Mouse (Mus musculus): ENCODE results near the gene Bax. TPM values are rescaled to one million over a fixed set of nuclear protein-coding genes. Genes with fewer than 3 reads are reported as not detected.

Bax gene
- polyA plus RNA-seq, 1 experiment from 2014 or later: 201 TPM

DNA sequence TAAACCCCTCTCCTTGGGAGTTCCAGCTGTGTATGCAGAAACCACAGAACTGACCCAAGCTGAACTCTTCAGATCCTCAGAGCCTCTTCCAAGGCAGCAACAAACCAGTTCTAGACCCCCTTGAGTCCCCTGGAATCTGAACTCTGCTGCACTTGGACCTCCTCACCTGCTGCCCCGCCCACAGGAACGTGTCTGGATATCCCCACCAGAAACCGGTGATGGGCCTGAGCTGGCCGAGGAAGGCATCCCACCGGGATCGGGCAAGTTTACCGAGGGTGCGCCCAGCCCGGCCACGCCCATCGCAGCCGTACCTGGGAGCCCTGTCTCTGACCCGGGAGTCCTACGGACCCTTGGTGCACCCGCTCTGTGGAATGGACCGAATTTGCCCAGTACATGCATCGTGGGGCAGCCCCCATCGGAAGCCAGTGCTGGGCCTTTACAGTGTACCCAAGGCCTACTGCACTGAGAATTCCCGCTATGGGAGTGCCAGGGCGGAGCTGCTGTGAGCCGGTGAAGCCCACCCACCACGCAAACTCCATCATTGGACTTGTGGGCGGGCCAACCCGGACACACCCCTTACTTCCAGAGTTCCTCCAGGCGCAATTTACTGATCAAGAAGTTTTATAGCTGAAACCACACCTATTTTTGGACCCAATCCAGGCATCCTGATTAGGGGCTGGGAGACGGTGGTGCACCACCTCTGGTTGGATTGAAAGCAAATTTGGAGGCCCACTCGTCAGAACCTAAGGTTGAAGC is 46.7 kb downstream of the Bax start:
- no peaks in the 10 kb centered on the region for H3K27me3 ChIP-seq
- ATAC-seq (no peak), DNase-seq (ENCODE audit: low read depth, low spot score) (no peak)
- POLR2A ChIA-PET: no interaction called here
- in situ Hi-C loops (cut with MboI; ENCODE audit: low pct_unique_long_range_greater_than_20kb): no loop called here
- CTCF ChIA-PET: no interaction called here
- no peak for TF ChIP-seq CTCF (IDR thresholded peaks at IDR 0.05)

DNA sequence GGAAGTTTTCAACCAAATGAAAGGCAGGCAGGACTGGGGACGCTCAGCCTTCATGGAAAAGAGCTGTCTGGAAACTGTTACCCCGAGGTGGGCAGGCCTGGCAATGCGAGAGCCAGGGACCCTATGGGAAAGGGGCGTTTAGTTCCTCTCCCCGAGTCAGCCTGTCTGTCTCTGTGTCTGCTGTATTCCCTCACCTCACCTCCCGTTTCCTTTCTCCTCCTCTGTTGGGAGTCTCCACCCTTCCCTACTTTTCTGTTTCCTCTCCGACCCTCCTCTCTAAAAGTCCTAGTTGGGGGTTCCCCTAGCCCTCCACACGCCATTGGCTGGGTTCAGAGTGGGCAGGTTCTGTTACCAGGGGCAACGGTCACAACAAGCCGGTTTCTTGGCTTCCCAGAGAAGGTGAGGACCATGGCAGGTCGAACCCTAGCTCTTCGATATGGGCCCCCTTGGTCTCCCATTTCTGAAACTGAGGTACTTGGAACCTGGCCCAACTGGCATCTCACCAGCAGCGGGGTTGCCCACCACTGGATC is 48.7 kb downstream of the Bax start:
- no peak for TF ChIP-seq CTCF (IDR thresholded peaks at IDR 0.05)
- ChIA-PET POLR2A (interaction anchor here (1.5 to 1.8 kb wide), 2 partner anchors 17 to 18 kb away, joined by 3 to 4 read pairs; no protein-coding TSS in a partner anchor), CTCF (no interaction called here)
- no peak for ATAC-seq
- no peak for DNase-seq (ENCODE audit: low read depth, low spot score)
- no peaks in the 10 kb centered on the region for H3K27me3 ChIP-seq
- in situ Hi-C loops (cut with MboI; ENCODE audit: low pct_unique_long_range_greater_than_20kb): no loop called here

DNA sequence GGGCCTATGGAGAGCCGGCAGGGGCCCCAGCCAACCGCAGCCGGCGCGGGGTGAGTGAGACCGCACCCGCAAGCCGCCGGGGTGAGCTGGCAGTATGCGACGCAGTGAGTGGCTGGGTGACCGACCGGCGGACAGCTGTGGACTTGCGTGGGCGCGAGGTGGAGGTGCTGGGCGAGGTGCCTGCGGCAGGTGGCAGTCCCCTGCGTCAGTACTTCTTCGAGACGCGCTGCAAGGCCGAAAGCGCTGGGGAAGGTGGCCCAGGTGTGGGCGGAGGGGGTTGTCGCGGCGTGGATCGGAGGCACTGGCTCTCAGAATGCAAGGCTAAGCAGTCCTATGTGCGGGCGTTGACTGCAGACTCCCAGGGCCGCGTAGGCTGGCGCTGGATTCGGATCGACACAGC is 51.1 kb downstream of the Bax start:
- TF ChIP-seq CTCF (IDR thresholded peaks at IDR 0.05): no peak
- DNase-seq (ENCODE audit: low read depth, low spot score): no peak
- peaks cover 8% of the 10 kb centered on the region for H3K27me3 ChIP-seq
- ChIA-PET CTCF (no interaction called here), POLR2A (no interaction called here)
- in situ Hi-C loops (cut with MboI; ENCODE audit: low pct_unique_long_range_greater_than_20kb): no loop called here
- no peak for ATAC-seq

- peaks cover 8% of the 10 kb centered on the region for H3K27me3 ChIP-seq
- CTCF ChIA-PET: no interaction called here
- no peak for DNase-seq (ENCODE audit: low read depth, low spot score)
- POLR2A ChIA-PET: interaction anchor here (0.6 kb wide), 1 partner anchor 137 kb away, joined by 3 read pairs; no protein-coding TSS in a partner anchor
- in situ Hi-C loops (cut with MboI; ENCODE audit: low pct_unique_long_range_greater_than_20kb): no loop called here
- ATAC-seq: no peak
- no peak for TF ChIP-seq CTCF (IDR thresholded peaks at IDR 0.05)
Measured at GRCm38 (mm10) chr7:45414740-45415224, 51.9 kb downstream of the Bax start.

GRCm38 (mm10) chr7:45413864-45414739 is 52.6 kb downstream of the Bax start:
- CTCF ChIA-PET: interaction anchor here (0.6 kb wide), 1 partner anchor 11 kb away, joined by 3 read pairs; no protein-coding TSS in a partner anchor
- H3K27me3 ChIP-seq: peaks cover 14% of the 10 kb centered on the region
- no peak for TF ChIP-seq CTCF (IDR thresholded peaks at IDR 0.05)
- ATAC-seq: peak; percentile 5
- POLR2A ChIA-PET: interaction anchor here (0.6 kb wide), 1 partner anchor 136 kb away, joined by 3 read pairs; no protein-coding TSS in a partner anchor
- no peak for DNase-seq (ENCODE audit: low read depth, low spot score)
- in situ Hi-C loops (cut with MboI; ENCODE audit: low pct_unique_long_range_greater_than_20kb): no loop called here

DNA sequence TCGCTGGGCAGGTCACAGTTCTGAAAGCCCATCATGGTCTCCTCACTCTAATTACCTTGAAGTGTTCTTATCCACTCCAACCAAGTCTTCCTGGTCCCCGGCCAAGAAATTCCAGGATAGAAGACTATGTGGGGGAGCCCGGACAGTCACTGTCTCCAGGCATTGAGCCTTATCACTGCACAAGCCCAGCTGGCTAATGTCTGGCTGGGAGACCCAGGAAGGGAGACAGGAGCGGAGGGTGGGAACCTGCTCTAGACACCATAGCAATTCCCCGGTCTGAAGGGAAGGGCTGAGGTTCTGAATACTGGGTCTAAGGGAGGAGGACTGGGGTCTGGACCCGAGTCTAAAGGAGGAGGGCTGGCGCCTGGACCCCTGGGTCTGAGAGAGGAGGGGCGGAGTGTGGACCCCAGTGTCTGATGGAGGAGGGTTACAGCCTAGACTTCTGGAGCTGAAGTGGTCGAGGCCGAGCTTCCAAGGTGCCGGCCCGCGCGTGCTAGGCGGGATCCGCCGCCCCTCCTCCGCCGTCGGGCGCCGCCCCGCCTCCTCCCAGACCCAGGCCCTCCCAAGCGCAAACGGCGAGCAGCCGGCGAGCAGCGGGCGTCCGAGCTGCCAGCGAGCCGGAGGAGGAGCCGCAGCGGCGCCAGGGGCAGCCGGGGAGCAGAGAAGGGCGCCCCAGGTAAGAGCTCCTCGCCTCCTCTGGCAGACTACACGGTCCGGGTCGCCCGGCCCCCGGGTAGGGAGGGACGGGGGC is 53.4 kb downstream of the Bax start, which contains the start of gene Ntf5:
Gene Ntf5, plus strand, starts transcription at position 583 of the 751 bp plus-strand sequence.
- peaks cover 22% of the 10 kb centered on the region for H3K27me3 ChIP-seq
- CTCF ChIA-PET: interaction anchor here (0.6 kb wide), 1 partner anchor 12 kb away, joined by 3 read pairs; no protein-coding TSS in a partner anchor
- in situ Hi-C loops (cut with MboI; ENCODE audit: low pct_unique_long_range_greater_than_20kb): no loop called here
- ATAC-seq: peak; percentile 22
- no peak for TF ChIP-seq CTCF (IDR thresholded peaks at IDR 0.05)
- DNase-seq (ENCODE audit: low read depth, low spot score): no peak
- POLR2A ChIA-PET: interaction anchor here (0.7 kb wide), 1 partner anchor 303 kb away, joined by 3 read pairs; no protein-coding TSS in a partner anchor

- CTCF ChIA-PET: no interaction called here
- in situ Hi-C loops (cut with MboI; ENCODE audit: low pct_unique_long_range_greater_than_20kb): no loop called here
Measured at GRCm38 (mm10) chr7:45412421-45412820, 54.3 kb downstream of the Bax start.

More at GRCm38 (mm10) chr7:45412421-45412820, 54.3 kb downstream of the Bax start:
- ATAC-seq: no peak
- peaks cover 28% of the 10 kb centered on the region for H3K27me3 ChIP-seq
- POLR2A ChIA-PET: interaction anchor here (0.7 kb wide), 1 partner anchor 303 kb away, joined by 3 read pairs; no protein-coding TSS in a partner anchor
- no peak for TF ChIP-seq CTCF (IDR thresholded peaks at IDR 0.05)
- no peak for DNase-seq (ENCODE audit: low read depth, low spot score)

Other genes starting within 250 kb of the Bax start
- gene Cd37, start 227.8 kb downstream of the Bax start, polyA plus RNA-seq (2021): 0.81 TPM
- not detected for gene Slc6a16, start 225.8 kb downstream of the Bax start, polyA plus RNA-seq (2021)
- gene Slc6a21, start 189.4 kb downstream of the Bax start, polyA plus RNA-seq (2021): not detected
- gene Trpm4, start 133.1 kb downstream of the Bax start, polyA plus RNA-seq (2021): 15.0 TPM
- gene Hrc, start 131.6 kb downstream of the Bax start, polyA plus RNA-seq (2021): 0.06 TPM
- 4.1 TPM for gene Ppfia3, start 99.9 kb downstream of the Bax start, polyA plus RNA-seq (2021)
- gene Lin7b, start 96.3 kb downstream of the Bax start, polyA plus RNA-seq (2021): 4.7 TPM
- 328 TPM for gene Snrnp70, start 71.2 kb downstream of the Bax start, polyA plus RNA-seq (2021)
- 0.27 TPM for gene Kcna7, start 61.2 kb downstream of the Bax start, polyA plus RNA-seq (2021)
- 3.0 TPM for gene Ntf5, start 53.2 kb downstream of the Bax start, polyA plus RNA-seq (2021)
- 0.14 TPM for gene Lhb, start 46.1 kb downstream of the Bax start, polyA plus RNA-seq (2021)
- gene Gys1, start 32.1 kb downstream of the Bax start, polyA plus RNA-seq (2021): 59.3 TPM
- 82.1 TPM for gene Ruvbl2, start 28.8 kb downstream of the Bax start, polyA plus RNA-seq (2021)
- 15.6 TPM for gene Ftl1, start 7.0 kb downstream of the Bax start, polyA plus RNA-seq (2021)
- 0.47 TPM for gene Tulp2, start 15.0 kb upstream of the Bax start, polyA plus RNA-seq (2021)
- not detected for gene Gm45808, start 19.9 kb upstream of the Bax start, polyA plus RNA-seq (2021)
- 0.06 TPM for gene Dhdh, start 21.9 kb upstream of the Bax start, polyA plus RNA-seq (2021)
- 506 TPM for gene Nucb1, start 43.5 kb upstream of the Bax start, polyA plus RNA-seq (2021)
- 123 TPM for gene Ppp1r15a, start 59.4 kb upstream of the Bax start, polyA plus RNA-seq (2021)
- gene Plekha4, start 59.4 kb upstream of the Bax start, polyA plus RNA-seq (2021): 2.2 TPM
- 1.6 TPM for gene Hsd17b14, start 88.0 kb upstream of the Bax start, polyA plus RNA-seq (2021)
- 57.2 TPM for gene Bcat2, start 103.3 kb upstream of the Bax start, polyA plus RNA-seq (2021)
- 0.14 TPM for gene Fgf21, start 148.6 kb upstream of the Bax start, polyA plus RNA-seq (2021)
- 0.91 TPM for gene Fut1, start 150.4 kb upstream of the Bax start, polyA plus RNA-seq (2021)
- 0.12 TPM for gene Izumo1, start 154.9 kb upstream of the Bax start, polyA plus RNA-seq (2021)
- gene Rasip1, start 160.6 kb upstream of the Bax start, polyA plus RNA-seq (2021): 1.6 TPM
- 0.40 TPM for gene Mamstr, start 173.1 kb upstream of the Bax start, polyA plus RNA-seq (2021)
- gene Fut2, start 199.5 kb upstream of the Bax start, polyA plus RNA-seq (2021): 0.23 TPM
- gene Ntn5, start 217.1 kb upstream of the Bax start, polyA plus RNA-seq (2021): 2.3 TPM
- 4.4 TPM for gene Sec1, start 227.5 kb upstream of the Bax start, polyA plus RNA-seq (2021)
- 43.7 TPM for gene Car11, start 232.9 kb upstream of the Bax start, polyA plus RNA-seq (2021)
- 73.2 TPM for gene Dbp, start 238.2 kb upstream of the Bax start, polyA plus RNA-seq (2021)
- gene Rpl18, start 248.6 kb upstream of the Bax start, polyA plus RNA-seq (2021): 807 TPM

Data from Patski (cell line).